Mouse (Mus musculus): ENCODE measurements around the gene Myh9.

Myh9 gene

GRCm38 (mm10) chr15:77843046-77843445 lies 1.1 kb upstream of the Myh9 start:
- no peak for DNase-seq (ENCODE audit: low spot score)

- DNase-seq (ENCODE audit: low spot score): no peak
Measured at GRCm38 (mm10) chr15:77841361-77842046, 471 bp downstream of the Myh9 start.

- peak; percentile 44 for DNase-seq (ENCODE audit: low spot score)
Measured at GRCm38 (mm10) chr15:77840450-77841360, 1.3 kb downstream of the Myh9 start.

GRCm38 (mm10) chr15:77839529-77840286 lies 2.3 kb downstream of the Myh9 start:
- DNase-seq (ENCODE audit: low spot score): no peak

- DNase-seq (ENCODE audit: low spot score): no peak
Measured at GRCm38 (mm10) chr15:77838530-77839387, 3.2 kb downstream of the Myh9 start.

GRCm38 (mm10) chr15:77837444-77838117 lies 4.4 kb downstream of the Myh9 start:
- no peak for DNase-seq (ENCODE audit: low spot score)

- DNase-seq (ENCODE audit: low spot score): no peak
Measured at GRCm38 (mm10) chr15:77836692-77837443, 5.1 kb downstream of the Myh9 start.

- peak; percentile 93 for DNase-seq (ENCODE audit: low spot score)
Measured at GRCm38 (mm10) chr15:77835930-77836653, 5.9 kb downstream of the Myh9 start.

GRCm38 (mm10) chr15:77834336-77835268 lies 7.4 kb downstream of the Myh9 start:
- no peak for DNase-seq (ENCODE audit: low spot score)

GRCm38 (mm10) chr15:77833731-77834130 lies 8.2 kb downstream of the Myh9 start:
- no peak for DNase-seq (ENCODE audit: low spot score)

- no peak for DNase-seq (ENCODE audit: low spot score)
Measured at GRCm38 (mm10) chr15:77833083-77833482, 8.9 kb downstream of the Myh9 start.

- DNase-seq (ENCODE audit: low spot score): no peak
Measured at GRCm38 (mm10) chr15:77832458-77832904, 9.5 kb downstream of the Myh9 start.

GRCm38 (mm10) chr15:77831754-77832457 lies 10.1 kb downstream of the Myh9 start:
- no peak for DNase-seq (ENCODE audit: low spot score)

GRCm38 (mm10) chr15:77831138-77831579 lies 10.8 kb downstream of the Myh9 start:
- no peak for DNase-seq (ENCODE audit: low spot score)

GRCm38 (mm10) chr15:77830481-77831137 lies 11.4 kb downstream of the Myh9 start:
- no peak for DNase-seq (ENCODE audit: low spot score)

- DNase-seq (ENCODE audit: low spot score): no peak
Measured at GRCm38 (mm10) chr15:77829542-77829941, 12.4 kb downstream of the Myh9 start.

- no peak for DNase-seq (ENCODE audit: low spot score)
Measured at GRCm38 (mm10) chr15:77828910-77829309, 13.1 kb downstream of the Myh9 start.
